ENCODE assay signal across 9 mouse cellular contexts in genomic region chrX:56340305-56340704, GRCm38 (mm10). TPM values are rescaled to one million over a fixed set of nuclear protein-coding genes. Genes with fewer than 3 reads are reported as not detected.
DNase-seq lines count a peak whose midpoint lies in the region; ATAC-seq lines count a peak whose summit lies in the region.
"Had no signal": no experiment of that assay in that cellular context is flagged by ENCODE, and none has a peak within 500 bp of the region (broad histone marks: within the 10 kb centered on the region; RNA-seq: fewer than 3 reads in every experiment).

No protein-coding gene starts in this region.

- no peaks in the 10 kb centered on the region for H3K9me3 ChIP-seq in heart, embryonic 12.5 days (replicated peaks)
- H3K9me3 ChIP-seq in limb, embryonic 10.5 days (replicated peaks): no peaks in the 10 kb centered on the region
- H3K9me3 ChIP-seq: hindbrain, embryonic 15.5 days had no signal

- H3K4me1 ChIP-seq in heart, embryonic 12.5 days (replicated peaks): no peaks in the 10 kb centered on the region
- no peaks in the 10 kb centered on the region for H3K4me1 ChIP-seq in limb, embryonic 10.5 days
- H3K4me1 ChIP-seq: hindbrain, embryonic 15.5 days had no signal

- no peak overlapping the region for H3K9ac ChIP-seq in heart, embryonic 12.5 days
- H3K9ac ChIP-seq: hindbrain, embryonic 15.5 days had no signal

- no peak for ATAC-seq in heart, embryonic 12.5 days (ENCODE audit: insufficient number of reproducible peaks, low FRiP score)
- peak; percentile 72 for ATAC-seq in common myeloid progenitor, adult 5-6 weeks (replicated peaks; ENCODE audit: low read depth, poor library complexity, severe bottlenecking)

- no peak overlapping the region for H3K4me2 ChIP-seq in heart, embryonic 12.5 days
- H3K4me2 ChIP-seq: hindbrain, embryonic 15.5 days had no signal

- no peaks in the 10 kb centered on the region for H3K27me3 ChIP-seq in heart, embryonic 12.5 days (replicated peaks)
- H3K27me3 ChIP-seq in limb, embryonic 10.5 days (ENCODE audit: low read depth, poor library complexity, severe bottlenecking): no peaks in the 10 kb centered on the region
- H3K27me3 ChIP-seq: hindbrain, embryonic 15.5 days had no signal

- DNase-seq in heart, adult 18-20 months: peak; percentile 6 to 22
- peak; percentile 2 for DNase-seq in ovary, postnatal 14 days (ENCODE audit: low spot score)
- no peak for DNase-seq in ovary, postnatal 10 days (ENCODE audit: low spot score)
- DNase-seq in limb, embryonic 10.5 days (ENCODE audit: low spot score): peak; percentile 35
- no peak for DNase-seq in natural killer cell, adult 2 months (ENCODE audit: low spot score in 2 of 2)
- DNase-seq in spleen, postnatal 4 days (ENCODE audit: low spot score in 2 of 2): no peak

- no peak overlapping the region for H3K27ac ChIP-seq in heart, embryonic 12.5 days (ENCODE audit: poor library complexity, severe bottlenecking)
- no peak overlapping the region for H3K27ac ChIP-seq in limb, embryonic 10.5 days
- H3K27ac ChIP-seq: hindbrain, embryonic 15.5 days had no signal

- no peak overlapping the region for H3K4me3 ChIP-seq in heart, embryonic 12.5 days
- no peak overlapping the region for H3K4me3 ChIP-seq in limb, embryonic 10.5 days
- H3K4me3 ChIP-seq: hindbrain, embryonic 15.5 days had no signal

- H3K36me3 ChIP-seq in heart, embryonic 12.5 days: no peaks in the 10 kb centered on the region
- no peaks in the 10 kb centered on the region for H3K36me3 ChIP-seq in limb, embryonic 10.5 days
- H3K36me3 ChIP-seq: hindbrain, embryonic 15.5 days had no signal

RNA-seq across cellular contexts. Expression of gene Zfp449, which starts 5.9 kb away (rescaled TPM):
- 1 to 10 TPM; 5.3 to 6.1 TPM for total RNA-seq in heart, adult 18-20 months (2021)
- 7.5 and 8.9 TPM in 2 replicates for polyA plus RNA-seq in heart, embryonic 12.5 days (2016; fragmentation: Nextera tagmentation; extraction: Ambion mirVana)
- 2.4 and 3.1 TPM in 2 replicates for total RNA-seq in common myeloid progenitor, adult 5-6 weeks (2017)
- 7.6 and 9.1 TPM in 2 replicates for polyA plus RNA-seq in limb, embryonic 10.5 days (2016; fragmentation: Nextera tagmentation; extraction: Ambion mirVana)

RNA-seq across cellular contexts. Expression of gene Smim10l2a, which starts 34.1 kb away (rescaled TPM):
- under 1 TPM; 0.26 to 0.45 TPM for total RNA-seq in heart, adult 18-20 months (2021)
- polyA plus RNA-seq in heart, embryonic 12.5 days (2016; fragmentation: Nextera tagmentation; extraction: Ambion mirVana): 3.6 and 3.7 TPM in 2 replicates
- 2.6 and 2.8 TPM in 2 replicates for total RNA-seq in common myeloid progenitor, adult 5-6 weeks (2017)
- polyA plus RNA-seq in limb, embryonic 10.5 days (2016; fragmentation: Nextera tagmentation; extraction: Ambion mirVana): 5.9 and 10.6 TPM in 2 replicates

Comparison
In these comparisons a context has a peak if more than half of its experiments do, and no peak if none do; other contexts are left out.
1. DNase-seq: peak in heart, adult 18-20 months (2 of 2), ovary, postnatal 14 days (single experiment) and limb, embryonic 10.5 days (single experiment); none in ovary, postnatal 10 days (single experiment), natural killer cell, adult 2 months (0 of 2) and spleen, postnatal 4 days (0 of 2).